ENCODE assay signal across 9 mouse cellular contexts in genomic region chr2:92840009-92840408, GRCm38 (mm10).
DNase-seq lines count a peak whose midpoint lies in the region; ATAC-seq lines count a peak whose summit lies in the region.
"Had no signal": no experiment of that assay in that cellular context is flagged by ENCODE, and none has a peak within 500 bp of the region (broad histone marks: within the 10 kb centered on the region; RNA-seq: fewer than 3 reads in every experiment).

No protein-coding gene starts in this region.

- H3K27ac ChIP-seq in hindbrain, embryonic 15.5 days (replicated peaks): no peak overlapping the region

- 14% methylated on average over 4 of the region's 4 CpGs for WGBS in hindbrain, embryonic 15.5 days

- intact Hi-C loops in left cerebral cortex, postnatal 25 days (cut with DNase I): loop anchor here (2.0 kb wide), 1 partner anchor 355 kb away; no protein-coding TSS in a partner anchor

- H3K9me3 ChIP-seq in hindbrain, embryonic 15.5 days: no peaks in the 10 kb centered on the region
- H3K9me3 ChIP-seq: megakaryocyte, embryonic 14.5 days had no signal

- ATAC-seq in hindbrain, embryonic 15.5 days (ENCODE audit: low FRiP score, low read depth): peak; percentile 58; the same call in 1 of the 2 replicates

- H3K36me3 ChIP-seq in hindbrain, embryonic 15.5 days: no peaks in the 10 kb centered on the region

- H3K9ac ChIP-seq in hindbrain, embryonic 15.5 days: no peak overlapping the region

- peaks cover 13% of the 10 kb centered on the region for H3K4me1 ChIP-seq in hindbrain, embryonic 15.5 days (replicated peaks)
- H3K4me1 ChIP-seq: megakaryocyte, embryonic 14.5 days had no signal

- no peak overlapping the region for H3K4me3 ChIP-seq in hindbrain, embryonic 15.5 days
- H3K4me3 ChIP-seq: megakaryocyte, embryonic 14.5 days had no signal

- peak; percentile 33 for DNase-seq in kidney, adult 18-20 months
- no peak for DNase-seq in kidney, adult 11 months
- DNase-seq in adrenal gland, adult 2 months: peak; percentile 31
- DNase-seq in embryo, embryonic 9.5 days (ENCODE audit: extremely low spot score): peak; percentile 70
- DNase-seq in left cerebral cortex, postnatal 25 days (ENCODE audit: low spot score in 2 of 2): peak; percentile 75 to 86
- DNase-seq in neural tube, embryonic 10.5 days (ENCODE audit: extremely low spot score, low spot score): peak; percentile 69
- peak; percentile 71 for DNase-seq in thymus, postnatal 4 days

- no peak overlapping the region for H3K4me2 ChIP-seq in hindbrain, embryonic 15.5 days

- peaks cover 10% of the 10 kb centered on the region; the same call in 1 of the 2 replicates for H3K27me3 ChIP-seq in hindbrain, embryonic 15.5 days
